Mouse (Mus musculus) megakaryocyte, adult 5-6 weeks (primary cell): Measurements from ENCODE around the gene Cryba2. TPM values are rescaled to one million over a fixed set of nuclear protein-coding genes. Genes with fewer than 3 reads are reported as not detected.

ENCODE experiments used
- ATAC-seq: 2 replicates; pipeline ENCODE4 v1.8.0; 2016; ENCODE audit warnings: mild to moderate bottlenecking, inconsistent platforms; ENCODE audit not compliant: poor library complexity, severe bottlenecking
- total RNA-seq, 2 experiments: library from RNA; stranded (forward) in 1 of 2; stranded (reverse) in 1 of 2; fragments of 153-499, 151-499 nt in 1 of 2; fragments of 221-1000, 200-1000 nt in 1 of 2; gene quantifications; 2 replicates each; pipeline versions ENCODE4 v1.2.3 to v1.2.4; 2015 to 2017

Cryba2 gene
- total RNA-seq (2015) (not detected in 2 replicates), total RNA-seq (2017) (not detected in 2 replicates)

GRCm38 (mm10) chr1:74893134-74893855, at the start of gene Cryba2:
TSS of gene Cryba2 (minus strand) at chr1:74893143.
- ATAC-seq = no peak

- ATAC-seq = no peak
These were observed 48.9 kb upstream of the Cryba2 start for GRCm38 (mm10) chr1:74941651-74942360.

- no peak for ATAC-seq
These were observed 46.8 kb upstream of the Cryba2 start for GRCm38 (mm10) chr1:74939762-74940161.

GRCm38 (mm10) chr1:74936221-74936830, 43.4 kb upstream of the Cryba2 start:
- no peak for ATAC-seq

- no peak for ATAC-seq
These were observed 42.5 kb upstream of the Cryba2 start, which contains the start of gene Cfap65 for GRCm38 (mm10) chr1:74935402-74935801. TSS of gene Cfap65 (minus strand) at chr1:74935599.

- no peak for ATAC-seq
These were observed 34.8 kb upstream of the Cryba2 start for GRCm38 (mm10) chr1:74927621-74928296.

- no peak for ATAC-seq
These were observed 33.8 kb upstream of the Cryba2 start for GRCm38 (mm10) chr1:74926721-74927120.

GRCm38 (mm10) chr1:74924464-74924863, 31.5 kb upstream of the Cryba2 start:
- no peak for ATAC-seq

GRCm38 (mm10) chr1:74915706-74916105, 22.8 kb upstream of the Cryba2 start:
- ATAC-seq = no peak

GRCm38 (mm10) chr1:74902191-74902590, 9.2 kb upstream of the Cryba2 start:
- ATAC-seq = no peak

- ATAC-seq = no peak
These were observed 8.7 kb upstream of the Cryba2 start for GRCm38 (mm10) chr1:74901686-74902085.

- no peak for ATAC-seq
These were observed 7.7 kb upstream of the Cryba2 start for GRCm38 (mm10) chr1:74900341-74901285.

GRCm38 (mm10) chr1:74898656-74899431, 5.9 kb upstream of the Cryba2 start:
- ATAC-seq = no peak

- no peak for ATAC-seq
These were observed 5.0 kb upstream of the Cryba2 start for GRCm38 (mm10) chr1:74897976-74898375.

- no peak for ATAC-seq
These were observed 2.0 kb upstream of the Cryba2 start for GRCm38 (mm10) chr1:74894966-74895365.

GRCm38 (mm10) chr1:74892351-74893133, 401 bp downstream of the Cryba2 start:
- no peak for ATAC-seq

GRCm38 (mm10) chr1:74891513-74891912, 1.4 kb downstream of the Cryba2 start:
- no peak for ATAC-seq

- ATAC-seq = no peak
These were observed 7.4 kb downstream of the Cryba2 start, which contains the start of gene Fev for GRCm38 (mm10) chr1:74885369-74886042. TSS of gene Fev (minus strand) at chr1:74885419.
